Mouse (Mus musculus) urinary bladder, postnatal 4 days (tissue): ENCODE measurements at regions not wholly inside any gene's neighbourhood (a gene's known extent, or its start where the extent isn't known, plus 50 kb on each side); places are given as distances from the start of the nearest gene placed in this dataset.

Experiments
- DNase-seq, 2 experiments: peaks; one replicate each; pipeline ENCODE4 v3.0.0; 2021 to 2022; ENCODE audit warnings: low spot score in 2 of 2

DNA sequence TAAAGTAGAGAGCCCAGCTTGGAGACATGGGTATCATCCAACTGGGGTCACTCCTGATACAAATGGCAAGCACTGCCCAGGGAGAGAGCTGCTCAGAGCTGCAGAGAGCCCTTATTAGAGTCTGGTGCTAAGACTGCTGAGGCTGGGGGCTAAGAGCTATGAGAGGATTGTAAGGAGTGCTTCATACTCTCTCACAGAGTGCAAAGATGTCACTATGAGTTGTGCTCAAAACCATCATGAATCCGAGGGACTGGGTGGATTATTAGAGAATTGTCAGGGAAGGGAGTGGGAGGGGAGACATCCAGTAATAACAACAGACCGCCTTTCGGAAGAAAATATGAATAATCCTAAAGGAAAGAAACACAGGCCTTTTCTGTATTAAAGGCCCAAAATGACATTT lies 107.2 kb upstream of the Fat1 start:
- DNase-seq: no peak

DNA sequence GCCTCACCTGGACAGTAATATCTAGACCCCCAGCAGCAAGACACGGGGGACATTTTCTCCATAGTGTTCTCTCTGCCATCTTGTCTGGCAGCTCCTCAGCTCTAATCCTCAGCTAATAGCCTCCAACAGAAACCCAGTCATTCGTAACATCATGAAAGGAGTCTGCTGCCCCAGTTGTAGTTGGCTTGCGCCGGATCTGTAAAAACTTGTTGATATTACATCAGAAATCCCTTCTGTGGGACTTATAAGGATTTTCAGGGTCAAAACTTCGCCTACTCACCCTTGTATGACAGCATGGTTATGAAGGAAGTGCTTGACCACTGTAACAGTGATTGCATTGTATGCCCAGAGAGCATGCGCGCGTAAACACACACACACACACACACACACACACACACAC lies 96.8 kb upstream of the Fat1 start:
- no peak for DNase-seq

DNA sequence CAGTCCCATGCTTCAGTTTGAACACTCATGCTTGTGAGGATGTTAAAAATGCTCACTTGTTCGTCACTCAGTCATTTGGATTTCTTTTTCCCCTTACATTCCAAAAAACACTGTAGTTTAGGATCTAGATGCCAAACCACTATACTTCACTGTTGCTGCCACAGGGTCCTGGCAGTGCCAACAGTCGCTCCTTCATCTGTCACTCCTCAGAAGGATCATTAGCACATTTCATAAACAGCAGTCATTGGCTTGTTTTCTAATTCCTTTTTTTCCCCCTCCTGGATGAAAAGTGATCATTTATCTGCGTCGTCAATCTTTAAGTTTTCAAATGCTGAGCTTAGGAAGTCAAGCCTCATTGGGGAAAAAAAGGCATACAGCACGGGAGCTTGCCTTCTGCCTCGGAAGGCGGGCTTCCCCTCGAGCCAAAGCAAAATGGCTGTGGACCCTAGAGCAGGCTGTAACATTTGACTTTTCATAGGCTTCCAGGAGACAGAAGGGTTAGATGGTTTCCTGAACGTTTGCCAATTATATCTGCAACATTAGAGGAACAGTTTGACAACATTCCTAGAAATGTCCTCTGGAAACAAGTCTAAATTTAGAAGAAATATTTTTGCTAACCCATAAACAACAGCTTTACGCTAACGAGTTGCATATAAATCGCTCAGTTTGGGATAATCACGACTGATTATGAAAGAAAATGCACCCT lies 95.6 kb upstream of the Fat1 start:
- DNase-seq: no peak

GRCm38 (mm10) chr8:44840646-44841045 lies 94.6 kb upstream of the Fat1 start:
- DNase-seq: no peak

DNA sequence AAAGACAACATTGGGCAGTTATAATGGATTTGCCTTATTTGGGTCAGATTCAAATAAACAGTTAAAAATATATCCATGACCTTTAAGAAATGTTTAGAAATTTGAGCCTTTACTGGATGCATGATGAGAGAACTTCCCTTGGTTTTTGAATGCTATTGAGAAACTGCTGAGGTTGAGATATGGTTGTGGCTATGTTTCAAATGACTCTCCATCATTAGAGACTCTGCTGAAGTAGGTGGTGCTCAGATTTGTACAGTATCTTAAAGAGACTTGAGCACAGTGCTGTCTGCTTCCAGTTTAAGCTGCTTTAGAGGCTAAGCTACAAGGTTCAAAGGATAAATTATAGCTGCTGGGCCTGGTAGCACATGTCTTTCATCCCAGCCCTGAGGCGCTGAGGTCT lies 90.9 kb upstream of the Fat1 start:
- DNase-seq: no peak

- DNase-seq: no peak
These were observed 83.0 kb upstream of the Fat1 start for GRCm38 (mm10) chr8:44852223-44852622.

DNA sequence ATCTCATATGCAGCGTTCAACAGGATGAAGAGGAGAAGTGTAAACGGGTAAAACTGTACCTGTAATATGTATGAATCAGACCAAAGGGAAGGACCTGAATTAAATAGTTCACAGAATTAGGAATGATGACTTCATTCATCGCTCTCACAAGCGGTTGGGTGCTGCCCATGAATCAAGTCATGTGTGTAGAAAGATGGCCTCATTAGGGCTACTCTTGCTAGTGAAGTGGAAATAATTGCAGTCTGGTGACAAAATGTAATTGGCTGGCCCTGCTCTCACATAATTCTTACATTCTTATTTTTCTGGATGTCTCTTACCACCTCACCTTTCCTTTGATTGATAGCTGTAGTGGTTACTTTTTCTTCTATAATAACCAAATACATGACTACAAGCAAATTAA lies 80.1 kb upstream of the Fat1 start:
- no peak for DNase-seq

DNA sequence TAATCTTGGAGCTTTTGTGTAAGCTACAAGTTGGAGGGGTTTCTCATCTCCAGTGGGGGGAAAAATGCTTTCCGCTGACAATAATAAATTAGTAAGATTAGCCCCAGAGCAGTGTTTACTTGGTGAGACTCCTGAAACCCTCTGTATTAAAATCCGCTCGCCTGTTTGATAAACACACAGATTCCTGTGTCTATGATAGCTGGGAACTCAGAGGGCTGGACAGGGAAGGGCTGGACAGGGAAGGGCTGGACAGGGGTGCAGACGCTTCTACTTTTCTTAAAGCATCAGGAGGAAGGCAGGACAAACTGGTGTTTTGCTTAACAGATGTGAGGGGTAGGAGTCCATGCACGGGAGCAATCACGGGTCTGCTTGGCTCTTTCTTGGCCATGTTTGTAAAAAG lies 68.0 kb upstream of the Fat1 start:
- no peak for DNase-seq

DNA sequence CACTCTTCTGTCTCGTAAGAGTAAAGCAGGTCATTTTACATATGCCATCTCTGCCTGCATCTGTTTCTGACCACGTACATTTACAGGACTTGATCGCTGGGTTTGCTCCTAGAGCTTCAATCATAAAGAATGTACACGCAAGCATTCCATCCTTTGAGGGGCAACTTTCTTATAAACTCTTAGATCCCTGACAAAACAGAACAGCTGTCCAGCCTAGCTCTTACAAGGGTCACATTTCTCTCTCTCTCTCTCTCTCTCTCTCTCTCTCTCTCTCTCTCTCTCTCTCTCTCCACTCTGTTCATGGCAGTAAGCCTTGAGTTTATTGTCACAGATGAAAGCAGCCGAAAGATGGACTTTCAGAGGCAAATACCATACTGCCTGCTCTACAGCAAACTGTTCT lies 67.6 kb upstream of the Fat1 start:
- no peak for DNase-seq

DNA sequence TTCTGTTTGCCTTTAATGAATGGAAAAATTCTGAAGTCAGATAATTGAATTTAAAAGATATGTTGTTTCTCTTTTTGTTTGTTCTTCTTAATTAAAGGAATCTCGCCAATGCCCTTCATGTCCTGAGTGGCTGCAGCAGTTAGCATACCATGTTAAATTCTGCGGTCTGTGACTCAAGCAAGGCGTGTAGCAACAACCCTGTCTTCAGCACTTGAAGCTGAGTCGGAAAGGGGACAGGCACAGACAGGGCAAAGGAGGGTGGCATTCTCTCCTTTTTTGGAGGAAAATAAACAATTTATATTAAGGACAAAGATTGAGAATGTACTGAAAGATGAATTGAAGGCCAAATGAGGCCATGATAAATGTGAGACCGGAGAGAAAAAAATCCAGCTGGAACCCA lies 58.2 kb upstream of the Fat1 start:
- no peak for DNase-seq

- DNase-seq: no peak
These were observed 57.0 kb upstream of the Fat1 start for GRCm38 (mm10) chr8:44878208-44878607.

- no peak for DNase-seq
These were observed 56.1 kb upstream of the Fat1 start for GRCm38 (mm10) chr8:44879186-44879585.

DNA sequence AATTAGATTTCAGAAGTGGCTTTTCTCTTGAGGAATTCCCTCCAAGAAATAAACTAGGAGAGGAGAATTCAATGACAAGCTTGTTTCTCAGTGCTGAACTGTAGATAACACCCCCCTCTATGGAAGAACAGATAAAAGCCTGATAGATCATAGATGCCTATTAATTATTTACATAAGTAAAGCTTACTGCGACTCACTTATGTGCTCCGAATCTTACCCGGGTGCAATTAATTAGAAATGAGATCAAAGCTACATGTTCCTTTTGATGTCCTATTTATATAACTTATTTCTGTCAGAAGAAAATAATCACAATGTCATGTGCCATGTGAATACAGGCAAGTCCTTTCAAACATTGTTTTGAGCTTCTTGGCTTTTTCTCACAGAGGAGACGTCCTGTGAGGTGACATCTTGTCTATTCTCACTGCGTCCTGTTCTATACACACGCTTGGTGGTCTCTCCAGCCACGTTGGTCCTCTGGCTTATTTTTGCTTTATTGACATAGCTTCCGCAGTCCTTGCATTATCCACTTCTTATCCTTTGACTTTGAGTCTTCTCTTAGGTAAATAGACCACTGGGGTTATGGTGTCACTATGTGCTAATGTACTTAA lies 50.7 kb upstream of the Fat1 start:
- DNase-seq: no peak
